Mouse (Mus musculus) gastrocnemius, adult 18-20 months (tissue): ENCODE measurements at regions not wholly inside any gene's neighbourhood (a gene's known extent, or its start where the extent isn't known, plus 50 kb on each side); places are given as distances from the start of the nearest gene placed in this dataset.

Experiments
- DNase-seq: peaks from one replicate; pipeline ENCODE4 v3.0.0; 2021; ENCODE audit warnings: low spot score

- DNase-seq, result no peak
Observed at GRCm38 (mm10) chr9:50138341-50138978, 206.3 kb downstream of the Rpl10-ps3 start.

GRCm38 (mm10) chr9:50136636-50136985 lies 208.2 kb downstream of the Rpl10-ps3 start:
- no peak for DNase-seq

GRCm38 (mm10) chr9:50135939-50136635 lies 208.7 kb downstream of the Rpl10-ps3 start:
- DNase-seq, result no peak

- no peak for DNase-seq
Observed at GRCm38 (mm10) chr9:50124241-50124640, 220.5 kb downstream of the Rpl10-ps3 start.

GRCm38 (mm10) chr9:50120820-50121599 lies 223.8 kb downstream of the Rpl10-ps3 start:
- DNase-seq, result no peak

GRCm38 (mm10) chr9:50119412-50119811 lies 225.4 kb downstream of the Rpl10-ps3 start:
- no peak for DNase-seq

- DNase-seq, result no peak
Observed at GRCm38 (mm10) chr9:50118578-50118977, 226.2 kb downstream of the Rpl10-ps3 start.

GRCm38 (mm10) chr9:50106551-50106950 lies 238.2 kb downstream of the Rpl10-ps3 start:
- DNase-seq, result no peak

GRCm38 (mm10) chr9:50102766-50103165 lies 242.0 kb downstream of the Rpl10-ps3 start:
- DNase-seq, result no peak

- DNase-seq, result no peak
Observed at GRCm38 (mm10) chr9:50101061-50101460, 243.7 kb downstream of the Rpl10-ps3 start.

GRCm38 (mm10) chr9:50090968-50091367 lies 253.8 kb downstream of the Rpl10-ps3 start:
- DNase-seq, result no peak

GRCm38 (mm10) chr9:50089916-50090315 lies 254.9 kb downstream of the Rpl10-ps3 start:
- no peak for DNase-seq

GRCm38 (mm10) chr9:50080205-50080604 lies 264.6 kb downstream of the Rpl10-ps3 start:
- no peak for DNase-seq

- no peak for DNase-seq
Observed at GRCm38 (mm10) chr9:50068576-50068975, 269.9 kb upstream of the Ncam1 start.

- no peak for DNase-seq
Observed at GRCm38 (mm10) chr9:50067729-50068225, 269.1 kb upstream of the Ncam1 start.

GRCm38 (mm10) chr9:50064505-50065229 lies 265.9 kb upstream of the Ncam1 start:
- no peak for DNase-seq

- DNase-seq, result no peak
Observed at GRCm38 (mm10) chr9:50038231-50038630, 239.5 kb upstream of the Ncam1 start.

GRCm38 (mm10) chr9:50032322-50033158 lies 233.8 kb upstream of the Ncam1 start:
- no peak for DNase-seq

- no peak for DNase-seq
Observed at GRCm38 (mm10) chr9:50031318-50031717, 232.6 kb upstream of the Ncam1 start.

- no peak for DNase-seq
Observed at GRCm38 (mm10) chr9:50029030-50029429, 230.3 kb upstream of the Ncam1 start.

GRCm38 (mm10) chr9:50028573-50028972 lies 229.8 kb upstream of the Ncam1 start:
- no peak for DNase-seq
